Comparison of ENCODE assay signal across 29 mouse cellular contexts in the genomic region with DNA sequence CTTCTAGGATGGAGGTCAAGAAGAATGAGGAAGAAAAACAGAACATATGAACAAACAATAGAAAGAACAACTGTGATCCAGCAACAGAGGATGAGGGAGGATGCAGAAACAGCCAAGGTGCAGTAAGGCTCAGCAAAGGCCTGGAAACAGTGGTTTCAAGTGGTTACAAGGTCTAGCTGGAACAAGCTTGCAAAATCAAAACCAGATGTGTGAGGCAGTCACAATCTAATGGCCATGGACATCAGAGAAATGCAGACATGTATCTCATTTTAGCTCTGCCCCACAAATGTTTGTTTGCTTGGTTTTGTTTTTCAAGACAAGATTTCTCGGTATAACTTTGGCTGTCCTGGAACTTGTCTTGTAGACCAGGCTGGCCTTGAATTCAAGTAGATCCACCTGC. TPM values are rescaled to one million over a fixed set of nuclear protein-coding genes. Genes with fewer than 3 reads are reported as not detected.
DNase-seq lines count a peak whose midpoint lies in the region; ATAC-seq lines count a peak whose summit lies in the region.
"Had no signal": no experiment of that assay in that cellular context is flagged by ENCODE, and none has a peak within 500 bp of the region (broad histone marks: within the 10 kb centered on the region; RNA-seq: fewer than 3 reads in every experiment).

No protein-coding gene starts in this region.

- H3K9ac ChIP-seq in limb, embryonic 11.5 days (ENCODE audit: low read length): no peak overlapping the region
- H3K9ac ChIP-seq: embryonic facial prominence, embryonic 13.5 days; embryonic facial prominence, embryonic 15.5 days; forebrain, embryonic 12.5 days; forebrain, embryonic 15.5 days; forebrain, postnatal 0 days had no signal

- DNase-seq in limb, embryonic 11.5 days (ENCODE audit: low spot score): peak; percentile 28
- DNase-seq in limb, embryonic 10.5 days (ENCODE audit: low spot score): no peak
- peak; percentile 18 for DNase-seq in embryo, embryonic 10.5 days (ENCODE audit: low spot score)
- DNase-seq in embryonic facial prominence, embryonic 10.5 days (ENCODE audit: low spot score): peak; percentile 15
- DNase-seq in forelimb bud, embryonic 11.5 days (ENCODE audit: low read depth, low spot score): peak; percentile 21
- DNase-seq in adrenal gland, adult 2 months: no peak
- DNase-seq in gastrocnemius, adult 18-20 months (ENCODE audit: low spot score): no peak
- no peak for DNase-seq in spleen, adult 12 weeks (ENCODE audit: low spot score)
- DNase-seq: adrenal gland, postnatal 10 days; adrenal gland, postnatal 25 days; B cell, adult 2 months; cerebellum, adult 11 months; cerebellum, adult 18-20 months; cerebellum, adult 8-10 months; cerebellum, adult 9-11 months; cerebellum, postnatal 14 days; cerebellum, postnatal 36 days; forebrain, postnatal 0 days had no signal

- WGBS in limb, embryonic 11.5 days: 59% methylated on average over 1 of the region's 1 CpGs
- WGBS in limb, embryonic 10.5 days: 62% methylated on average over 1 of the region's 1 CpGs
- 41% methylated on average over 1 of the region's 1 CpGs for WGBS in embryonic facial prominence, embryonic 10.5 days

- no peaks in the 10 kb centered on the region for H3K36me3 ChIP-seq in limb, embryonic 11.5 days (ENCODE audit: control insufficient read depth, insufficient read depth, low read length)
- H3K36me3 ChIP-seq in limb, embryonic 10.5 days: no peaks in the 10 kb centered on the region
- H3K36me3 ChIP-seq in embryonic facial prominence, embryonic 10.5 days (replicated peaks): no peaks in the 10 kb centered on the region
- H3K36me3 ChIP-seq: embryonic facial prominence, embryonic 13.5 days; embryonic facial prominence, embryonic 15.5 days; forebrain, embryonic 10.5 days; forebrain, embryonic 12.5 days; forebrain, embryonic 15.5 days; G1E had no signal

- no peaks in the 10 kb centered on the region for H3K4me1 ChIP-seq in limb, embryonic 11.5 days (ENCODE audit: control insufficient read depth, insufficient read depth, low read length)
- H3K4me1 ChIP-seq in limb, embryonic 10.5 days: peaks cover 9% of the 10 kb centered on the region
- H3K4me1 ChIP-seq in embryonic facial prominence, embryonic 10.5 days: peaks cover 5% of the 10 kb centered on the region; the same call in 1 of the 2 replicates
- H3K4me1 ChIP-seq: embryonic facial prominence, embryonic 13.5 days; embryonic facial prominence, embryonic 15.5 days; forebrain, embryonic 10.5 days; forebrain, embryonic 12.5 days; forebrain, embryonic 15.5 days had no signal

- H3K4me3 ChIP-seq in limb, embryonic 11.5 days (ENCODE audit: low read depth, low read length): no peak overlapping the region
- H3K4me3 ChIP-seq in limb, embryonic 10.5 days: no peak overlapping the region
- no peak overlapping the region for H3K4me3 ChIP-seq in embryonic facial prominence, embryonic 10.5 days
- H3K4me3 ChIP-seq: embryonic facial prominence, embryonic 13.5 days; embryonic facial prominence, embryonic 15.5 days; erythroblast, embryonic 14.5 days; forebrain, embryonic 10.5 days; forebrain, embryonic 12.5 days; forebrain, embryonic 15.5 days had no signal

- no peak overlapping the region for H3K27ac ChIP-seq in limb, embryonic 11.5 days (replicated peaks; ENCODE audit: low read depth, low read length)
- H3K27ac ChIP-seq in limb, embryonic 10.5 days: no peak overlapping the region
- no peak overlapping the region for H3K27ac ChIP-seq in embryonic facial prominence, embryonic 10.5 days (replicated peaks)
- H3K27ac ChIP-seq: embryonic facial prominence, embryonic 13.5 days; embryonic facial prominence, embryonic 15.5 days; forebrain, embryonic 10.5 days; forebrain, embryonic 12.5 days; forebrain, embryonic 15.5 days had no signal

- no peaks in the 10 kb centered on the region for H3K27me3 ChIP-seq in limb, embryonic 11.5 days (ENCODE audit: control insufficient read depth, insufficient read depth, low read length)
- no peaks in the 10 kb centered on the region for H3K27me3 ChIP-seq in limb, embryonic 10.5 days (ENCODE audit: low read depth, poor library complexity, severe bottlenecking)
- no peaks in the 10 kb centered on the region for H3K27me3 ChIP-seq in embryonic facial prominence, embryonic 10.5 days (replicated peaks; ENCODE audit: low read depth, poor library complexity, severe bottlenecking)
- H3K27me3 ChIP-seq: CH12.LX; embryonic facial prominence, embryonic 13.5 days; embryonic facial prominence, embryonic 15.5 days; forebrain, embryonic 12.5 days; forebrain, embryonic 15.5 days; Patski had no signal

- no peak for ATAC-seq in limb, embryonic 11.5 days (ENCODE audit: insufficient number of reproducible peaks, low FRiP score, low TSS enrichment, low read depth)
- ATAC-seq: activated CD4-positive, CD25-positive, alpha-beta regulatory T cell, adult 4 months; CD4-positive, CD25-positive, alpha-beta regulatory T cell, adult 4 months; forebrain, embryonic 15.5 days; forebrain, postnatal 0 days; Patski had no signal

- no peaks in the 10 kb centered on the region for H3K9me3 ChIP-seq in limb, embryonic 11.5 days (ENCODE audit: control insufficient read depth, low read length)
- no peaks in the 10 kb centered on the region for H3K9me3 ChIP-seq in limb, embryonic 10.5 days (replicated peaks)
- no peaks in the 10 kb centered on the region for H3K9me3 ChIP-seq in embryonic facial prominence, embryonic 10.5 days
- H3K9me3 ChIP-seq: embryonic facial prominence, embryonic 13.5 days; embryonic facial prominence, embryonic 15.5 days; forebrain, embryonic 10.5 days; forebrain, embryonic 12.5 days; forebrain, embryonic 15.5 days; G1E had no signal

- H3K4me2 ChIP-seq in limb, embryonic 11.5 days (ENCODE audit: low read depth, severe bottlenecking): no peak overlapping the region
- H3K4me2 ChIP-seq: embryonic facial prominence, embryonic 13.5 days; embryonic facial prominence, embryonic 15.5 days; forebrain, embryonic 12.5 days; forebrain, embryonic 15.5 days had no signal

RNA-seq across cellular contexts. Expression of a gene that starts 25.5 kb away (rescaled TPM):
- 5.2 and 5.3 TPM in 2 replicates for polyA plus RNA-seq in limb, embryonic 11.5 days (2014; fragmentation: Nextera tagmentation; extraction: Ambion mirVana)
- 2.7 and 3.2 TPM in 2 replicates for polyA plus RNA-seq in limb, embryonic 10.5 days (2016; fragmentation: Nextera tagmentation; extraction: Ambion mirVana)
- 3.4 and 3.7 TPM in 2 replicates for polyA plus RNA-seq in embryonic facial prominence, embryonic 10.5 days (2016; fragmentation: Nextera tagmentation; extraction: Ambion mirVana)
- 1 to 10 TPM; 9.3 to 10.0 TPM for total RNA-seq in adrenal gland, adult 2 months (2021)
- polyA plus RNA-seq in adrenal gland, adult 2 months (2012; rRNA removed): 3.2 and 4.1 TPM in 2 replicates
- total RNA-seq in gastrocnemius, adult 18-20 months (2021): 1 to 10 TPM; 2.6 to 7.1 TPM
- total RNA-seq: G1E had no signal
- polyA plus RNA-seq: CD4-positive, CD25-positive, alpha-beta regulatory T cell, adult 4 months; erythroblast, embryonic 14.5 days; G1E had no signal

Comparison
In these comparisons a context has a peak if more than half of its experiments do, and no peak if none do; other contexts are left out.
1. DNase-seq: peak in limb, embryonic 11.5 days (single experiment), embryo, embryonic 10.5 days (single experiment), embryonic facial prominence, embryonic 10.5 days (single experiment) and forelimb bud, embryonic 11.5 days (single experiment); none in limb, embryonic 10.5 days (single experiment), adrenal gland, adult 2 months (single experiment), gastrocnemius, adult 18-20 months (single experiment) and spleen, adult 12 weeks (single experiment).